Mouse (Mus musculus): ENCODE measurements around the gene Igsf21. TPM values are rescaled to one million over a fixed set of nuclear protein-coding genes. Genes with fewer than 3 reads are reported as not detected.
A peak's percentile ranks its signal among the peaks of the same experiment; 100 is the strongest.

Igsf21 gene
- polyA plus RNA-seq, 1 experiment from 2014 or later, result 1.2 TPM

GRCm38 (mm10) chr4:140138846-140139245 lies 107.7 kb downstream of the Igsf21 start:
- H3K9me3 ChIP-seq (replicated peaks), result no peaks in the 10 kb centered on the region
- no peak overlapping the region for H3K9ac ChIP-seq
- H3K27ac ChIP-seq (replicated peaks), result no peak overlapping the region
- H3K4me2 ChIP-seq (replicated peaks), result no peak overlapping the region
- no peak for ATAC-seq (ENCODE audit: insufficient number of reproducible peaks, low FRiP score, low TSS enrichment, low read depth)
- no peaks in the 10 kb centered on the region for H3K36me3 ChIP-seq
- 0 out of 2 replicates have a peak, but pooled peaks cover 4% of the 10 kb centered on the region for H3K27me3 ChIP-seq
- peaks cover 5% of the 10 kb centered on the region; the same call in 1 of the 2 replicates for H3K4me1 ChIP-seq
- 50% methylated on average over 5 of the region's 5 CpGs for WGBS
- no peak overlapping the region for H3K4me3 ChIP-seq (replicated peaks)

GRCm38 (mm10) chr4:140131625-140132321 lies 114.8 kb downstream of the Igsf21 start:
- Histone ChIP-seq H3K27me3 (peaks cover 10% of the 10 kb centered on the region; the same call in 1 of the 2 replicates), H3K9me3 (replicated peaks) (no peaks in the 10 kb centered on the region), H3K27ac (replicated peaks) (no peak overlapping the region)

GRCm38 (mm10) chr4:140131201-140131600 lies 115.4 kb downstream of the Igsf21 start:
- H3K9ac ChIP-seq, result no peak overlapping the region
- no peaks in the 10 kb centered on the region for H3K9me3 ChIP-seq (replicated peaks)
- peaks cover 10% of the 10 kb centered on the region; the same call in 1 of the 2 replicates for H3K27me3 ChIP-seq
- H3K36me3 ChIP-seq, result no peaks in the 10 kb centered on the region
- no peak overlapping the region for H3K4me3 ChIP-seq (replicated peaks)
- no peaks in the 10 kb centered on the region for H3K4me1 ChIP-seq
- no peak overlapping the region for H3K27ac ChIP-seq (replicated peaks)
- ATAC-seq (ENCODE audit: insufficient number of reproducible peaks, low FRiP score, low TSS enrichment, low read depth), result no peak
- no peak overlapping the region for H3K4me2 ChIP-seq (replicated peaks)
- 7% methylated on average over 5 of the region's 5 CpGs for WGBS

More at GRCm38 (mm10) chr4:140131625-140132321, 114.8 kb downstream of the Igsf21 start:
- Histone ChIP-seq H3K9ac (no peak overlapping the region), H3K4me3 (replicated peaks) (no peak overlapping the region), H3K4me1 (no peaks in the 10 kb centered on the region), H3K4me2 (replicated peaks) (no peak overlapping the region), H3K36me3 (no peaks in the 10 kb centered on the region)
- no peak for ATAC-seq (ENCODE audit: insufficient number of reproducible peaks, low FRiP score, low TSS enrichment, low read depth)
- 20% methylated on average over 9 of the region's 9 CpGs for WGBS

GRCm38 (mm10) chr4:140129553-140130275 lies 116.9 kb downstream of the Igsf21 start:
- H3K36me3 ChIP-seq, result no peaks in the 10 kb centered on the region
- ATAC-seq (ENCODE audit: insufficient number of reproducible peaks, low FRiP score, low TSS enrichment, low read depth), result no peak
- WGBS, result 57% methylated on average over 12 of the region's 12 CpGs

GRCm38 (mm10) chr4:140128116-140128515 lies 118.5 kb downstream of the Igsf21 start:
- 76% methylated on average over 11 of the region's 11 CpGs for WGBS
- Histone ChIP-seq H3K4me3 (replicated peaks) (no peak overlapping the region), H3K9me3 (replicated peaks) (no peaks in the 10 kb centered on the region), H3K36me3 (no peaks in the 10 kb centered on the region), H3K4me2 (replicated peaks) (no peak overlapping the region), H3K9ac (no peak overlapping the region), H3K27me3 (peaks cover 10% of the 10 kb centered on the region; the same call in 1 of the 2 replicates), H3K27ac (replicated peaks) (no peak overlapping the region), H3K4me1 (no peaks in the 10 kb centered on the region)
- no peak for ATAC-seq (ENCODE audit: insufficient number of reproducible peaks, low FRiP score, low TSS enrichment, low read depth)

More at GRCm38 (mm10) chr4:140129553-140130275, 116.9 kb downstream of the Igsf21 start:
- Histone ChIP-seq H3K4me3 (replicated peaks) (no peak overlapping the region), H3K4me2 (replicated peaks) (no peak overlapping the region), H3K9ac (no peak overlapping the region), H3K27me3 (peaks cover 10% of the 10 kb centered on the region; the same call in 1 of the 2 replicates), H3K9me3 (replicated peaks) (no peaks in the 10 kb centered on the region), H3K4me1 (no peaks in the 10 kb centered on the region), H3K27ac (replicated peaks) (no peak overlapping the region)

GRCm38 (mm10) chr4:140125806-140126205 lies 120.8 kb downstream of the Igsf21 start:
- Histone ChIP-seq H3K27ac (replicated peaks) (no peak overlapping the region), H3K4me1 (no peaks in the 10 kb centered on the region), H3K4me2 (replicated peaks) (no peak overlapping the region), H3K9me3 (replicated peaks) (no peaks in the 10 kb centered on the region), H3K9ac (no peak overlapping the region), H3K36me3 (no peaks in the 10 kb centered on the region), H3K4me3 (replicated peaks) (no peak overlapping the region), H3K27me3 (no peaks in the 10 kb centered on the region)
- no peak for ATAC-seq (ENCODE audit: insufficient number of reproducible peaks, low FRiP score, low TSS enrichment, low read depth)
- WGBS, result 86% methylated on average over 7 of the region's 7 CpGs

- H3K27me3 ChIP-seq, result no peaks in the 10 kb centered on the region
- no peak overlapping the region for H3K4me3 ChIP-seq (replicated peaks)
- H3K9me3 ChIP-seq (replicated peaks), result no peaks in the 10 kb centered on the region
- WGBS, result 74% methylated on average over 5 of the region's 5 CpGs
- no peak overlapping the region for H3K4me2 ChIP-seq (replicated peaks)
- no peaks in the 10 kb centered on the region for H3K4me1 ChIP-seq
- ATAC-seq (ENCODE audit: insufficient number of reproducible peaks, low FRiP score, low TSS enrichment, low read depth), result no peak
- no peaks in the 10 kb centered on the region for H3K36me3 ChIP-seq
- H3K27ac ChIP-seq (replicated peaks), result no peak overlapping the region
- H3K9ac ChIP-seq, result no peak overlapping the region
These were observed 124.0 kb downstream of the Igsf21 start for GRCm38 (mm10) chr4:140122534-140122933.

- H3K4me2 ChIP-seq (replicated peaks), result no peak overlapping the region
- H3K9ac ChIP-seq, result no peak overlapping the region
- H3K9me3 ChIP-seq (replicated peaks), result no peaks in the 10 kb centered on the region
- ATAC-seq (ENCODE audit: insufficient number of reproducible peaks, low FRiP score, low TSS enrichment, low read depth), result 0 out of 2 replicates have a peak, but pooled peaks have one; percentile 3
- H3K4me3 ChIP-seq (replicated peaks), result no peak overlapping the region
- H3K27ac ChIP-seq (replicated peaks), result no peak overlapping the region
- no peaks in the 10 kb centered on the region for H3K4me1 ChIP-seq
- no peaks in the 10 kb centered on the region for H3K36me3 ChIP-seq
- H3K27me3 ChIP-seq, result no peaks in the 10 kb centered on the region
- WGBS, result 82% methylated on average over 7 of the region's 7 CpGs
These were observed 129.3 kb downstream of the Igsf21 start for GRCm38 (mm10) chr4:140117275-140117691.

GRCm38 (mm10) chr4:140115756-140116155 lies 130.8 kb downstream of the Igsf21 start:
- Histone ChIP-seq H3K36me3 (no peaks in the 10 kb centered on the region), H3K4me3 (replicated peaks) (no peak overlapping the region), H3K27me3 (no peaks in the 10 kb centered on the region), H3K9ac (no peak overlapping the region), H3K4me1 (no peaks in the 10 kb centered on the region), H3K27ac (replicated peaks) (no peak overlapping the region), H3K9me3 (replicated peaks) (no peaks in the 10 kb centered on the region), H3K4me2 (replicated peaks) (no peak overlapping the region)
- ATAC-seq (ENCODE audit: insufficient number of reproducible peaks, low FRiP score, low TSS enrichment, low read depth), result no peak
- 65% methylated on average over 9 of the region's 9 CpGs for WGBS

GRCm38 (mm10) chr4:140115053-140115452 lies 131.5 kb downstream of the Igsf21 start:
- peaks cover 6% of the 10 kb centered on the region for H3K27me3 ChIP-seq
- 92% methylated on average over 6 of the region's 6 CpGs for WGBS
- no peaks in the 10 kb centered on the region for H3K36me3 ChIP-seq
- no peak overlapping the region for H3K9ac ChIP-seq
- no peaks in the 10 kb centered on the region for H3K9me3 ChIP-seq (replicated peaks)
- H3K4me3 ChIP-seq (replicated peaks), result no peak overlapping the region
- ATAC-seq (ENCODE audit: insufficient number of reproducible peaks, low FRiP score, low TSS enrichment, low read depth), result no peak
- H3K4me1 ChIP-seq, result no peaks in the 10 kb centered on the region
- H3K27ac ChIP-seq (replicated peaks), result no peak overlapping the region
- no peak overlapping the region for H3K4me2 ChIP-seq (replicated peaks)

GRCm38 (mm10) chr4:140113690-140114475 lies 132.7 kb downstream of the Igsf21 start:
- ATAC-seq (ENCODE audit: insufficient number of reproducible peaks, low FRiP score, low TSS enrichment, low read depth), result no peak

More at GRCm38 (mm10) chr4:140113690-140114475, 132.7 kb downstream of the Igsf21 start:
- no peak overlapping the region for H3K27ac ChIP-seq (replicated peaks)
- no peaks in the 10 kb centered on the region for H3K36me3 ChIP-seq
- no peak overlapping the region for H3K9ac ChIP-seq
- 77% methylated on average over 18 of the region's 18 CpGs for WGBS
- peaks cover 6% of the 10 kb centered on the region; the same call in 1 of the 2 replicates for H3K4me1 ChIP-seq
- peaks cover 18% of the 10 kb centered on the region for H3K27me3 ChIP-seq
- H3K4me2 ChIP-seq (replicated peaks), result no peak overlapping the region
- H3K9me3 ChIP-seq (replicated peaks), result no peaks in the 10 kb centered on the region
- no peak overlapping the region for H3K4me3 ChIP-seq (replicated peaks)

Data from embryonic facial prominence, embryonic 15.5 days (tissue).